Mouse (Mus musculus) testis, adult 2 months (tissue): ENCODE results near the gene Fbxl20.

Experiments
- CTCF ChIP-seq: fragments of 200-500 bp; IDR thresholded peaks from 2 replicates; pipeline ENCODE4 v1.5.1; 2012; ENCODE audit warnings: low read depth, mild to moderate bottlenecking, inconsistent platforms, low read length, moderate library complexity; ENCODE audit not compliant: control insufficient read depth, insufficient read depth, insufficient replicate concordance
- POLR2A ChIP-seq: fragments of 200-500 bp; IDR thresholded peaks from 2 replicates; pipeline ENCODE4 v1.6.1; 2012; ENCODE audit warnings: low read depth, mild to moderate bottlenecking, inconsistent platforms, low read length, moderate library complexity; ENCODE audit not compliant: control insufficient read depth

DNA sequence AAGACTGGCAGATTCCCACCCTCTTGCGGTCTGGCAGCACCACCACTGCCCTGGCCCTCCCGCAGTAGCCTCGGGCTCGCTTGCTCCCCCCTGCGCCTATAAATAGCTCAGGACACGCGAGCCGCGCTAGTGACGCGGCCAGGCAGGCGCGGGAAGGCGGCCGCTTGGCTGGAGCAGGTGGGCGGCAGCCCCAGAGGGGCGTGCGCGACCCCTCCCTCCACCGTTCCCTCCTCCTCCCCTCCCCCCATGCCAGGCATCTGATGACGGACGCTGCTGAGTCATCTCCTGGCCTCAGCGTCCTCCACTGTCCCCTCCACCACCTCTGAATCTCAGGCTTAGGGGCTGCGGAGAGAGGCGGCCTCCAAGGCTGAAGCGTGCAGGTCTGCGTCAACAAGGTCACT lies 114.2 kb downstream of the Fbxl20 start:
- TF ChIP-seq POLR2A (no peak), CTCF (no peak)
